ENCODE assay signal across 10 mouse cellular contexts in the genomic region with DNA sequence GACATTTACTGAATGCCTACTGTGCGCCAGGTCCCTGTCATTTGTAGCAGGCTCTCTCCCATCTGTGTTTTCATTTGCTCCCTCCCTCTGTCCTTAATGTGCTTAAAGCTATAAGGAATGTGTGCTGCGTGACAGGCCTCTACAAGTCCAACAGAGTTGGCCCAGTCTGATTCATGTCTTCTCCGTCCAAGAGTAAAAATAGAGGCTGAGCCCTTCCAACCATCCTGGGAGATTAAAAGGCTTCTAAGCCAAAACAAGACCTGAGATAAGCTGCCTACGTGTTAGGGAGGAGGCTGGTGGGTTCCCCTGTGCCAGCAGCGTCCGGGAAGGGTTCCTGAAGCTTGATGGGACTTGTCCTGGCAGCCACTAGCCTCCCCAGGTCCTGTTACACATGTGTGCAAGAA. TPM values are rescaled to one million over a fixed set of nuclear protein-coding genes. Genes with fewer than 3 reads are reported as not detected.
DNase-seq lines count a peak whose midpoint lies in the region; ATAC-seq and TF ChIP-seq lines count a peak whose summit lies in the region.
"Had no signal": no experiment of that assay in that cellular context is flagged by ENCODE, and none has a peak within 500 bp of the region (broad histone marks: within the 10 kb centered on the region; RNA-seq: fewer than 3 reads in every experiment).

No protein-coding gene starts in this region.

- TF ChIP-seq RAD21 in CH12.LX (IDR thresholded peaks at IDR 0.05; ENCODE audit: low read depth, low read length), result no peak

- peaks cover 7 to 22% of the 10 kb centered on the region in 2 experiments for H3K4me1 ChIP-seq in CH12.LX (ENCODE audit: control insufficient read depth in 1 of 2, insufficient read depth in 2 of 2)
- peaks cover 17% of the 10 kb centered on the region for H3K4me1 ChIP-seq in heart, postnatal 0 days (ENCODE audit: control insufficient read depth, insufficient read depth)
- H3K4me1 ChIP-seq: hindbrain, embryonic 10.5 days had no signal

- dilution Hi-C loops in CH12.LX (cut with MboI; ENCODE audit: extremely low pct_ligation_motif_present, extremely low pct_unique_long_range_greater_than_20kb, low sequenced_read_pairs), result no loop called here

- no peak overlapping the region for H3K9ac ChIP-seq in CH12.LX (ENCODE audit: insufficient read depth, low read depth)
- H3K9ac ChIP-seq in heart, postnatal 0 days (replicated peaks; ENCODE audit: low read depth, low read length), result no peak overlapping the region

- in situ Hi-C loops in CH12.LX (cut with MboI; ENCODE audit: low pct_ligation_motif_present, low pct_unique_long_range_greater_than_20kb, low sequenced_read_pairs), result no loop called here

- no peaks in the 10 kb centered on the region for H3K9me3 ChIP-seq in CH12.LX (replicated peaks; ENCODE audit: low read length)
- no peaks in the 10 kb centered on the region for H3K9me3 ChIP-seq in heart, postnatal 0 days (replicated peaks; ENCODE audit: control insufficient read depth, low read length)
- H3K9me3 ChIP-seq: hindbrain, embryonic 10.5 days had no signal

- no peak for DNase-seq in CH12.LX (ENCODE audit: extremely low read depth)
- peak; percentile 65 for DNase-seq in cerebellum, adult 11 months
- peak; percentile 58 to 79 for DNase-seq in gastrocnemius, adult 8-10 months (ENCODE audit: low spot score in 2 of 2)
- peak; percentile 89 for DNase-seq in heart, postnatal 0 days (ENCODE audit: low spot score)
- DNase-seq in embryo, embryonic 10.5 days (ENCODE audit: low spot score), result no peak
- no peak for DNase-seq in testis, postnatal 14 days (ENCODE audit: low spot score)
- DNase-seq in adrenal gland, postnatal 36 days, result no peak

- H3K79me2 ChIP-seq in CH12.LX (replicated peaks; ENCODE audit: control insufficient read depth, extremely low read depth, insufficient read depth, poor library complexity, severe bottlenecking), result no peaks in the 10 kb centered on the region

- TF ChIP-seq CTCF in CH12.LX (conservative IDR thresholded peaks at IDR 0.05 in 1 of 2, IDR thresholded peaks at IDR 0.05 in 1 of 2; ENCODE audit: low read depth in 2 of 2, low read length in 2 of 2), result no peak
- no peak for TF ChIP-seq CTCF in heart, postnatal 0 days (IDR thresholded peaks at IDR 0.05; ENCODE audit: low read depth)

- H3K27ac ChIP-seq in CH12.LX (ENCODE audit: insufficient read depth, low read depth), result no peak overlapping the region
- H3K27ac ChIP-seq in heart, postnatal 0 days (ENCODE audit: low read depth), result peak overlapping the region; percentile 71
- H3K27ac ChIP-seq: hindbrain, embryonic 10.5 days; kidney, postnatal 0 days had no signal

- H3K4me2 ChIP-seq in CH12.LX (ENCODE audit: insufficient read depth, low read depth, poor library complexity, severe bottlenecking), result no peak overlapping the region
- H3K4me2 ChIP-seq in heart, postnatal 0 days (ENCODE audit: low read depth, low read length), result no peak overlapping the region

- TF ChIP-seq POLR2A in CH12.LX (IDR thresholded peaks at IDR 0.05; ENCODE audit: low read depth, low read length), result no peak

- peak; percentile 88 for ATAC-seq in heart, postnatal 0 days (ENCODE audit: insufficient read depth, low read depth)
- ATAC-seq: lung, postnatal 0 days had no signal

- no peaks in the 10 kb centered on the region for H3K36me3 ChIP-seq in CH12.LX (replicated peaks in 1 of 2; ENCODE audit: control insufficient read depth in 1 of 2, insufficient read depth in 1 of 2, low read length in 1 of 2)
- no peaks in the 10 kb centered on the region for H3K36me3 ChIP-seq in heart, postnatal 0 days (replicated peaks; ENCODE audit: control insufficient read depth, insufficient read depth, low read length)
- H3K36me3 ChIP-seq: hindbrain, embryonic 10.5 days had no signal

- 21% methylated on average over 6 of the region's 6 CpGs for WGBS in heart, postnatal 0 days

- no peak overlapping the region for H3K4me3 ChIP-seq in CH12.LX (replicated peaks in 1 of 3; ENCODE audit: low read depth in 2 of 3, low read length in 2 of 3, poor library complexity in 1 of 3)
- no peak overlapping the region for H3K4me3 ChIP-seq in heart, postnatal 0 days (ENCODE audit: low read depth, low read length)
- H3K4me3 ChIP-seq: hindbrain, embryonic 10.5 days had no signal

- H3K27me3 ChIP-seq in CH12.LX (replicated peaks), result no peaks in the 10 kb centered on the region
- H3K27me3 ChIP-seq in heart, postnatal 0 days (ENCODE audit: control insufficient read depth, insufficient read depth, low read length), result no peaks in the 10 kb centered on the region

- no peak for TF ChIP-seq EP300 in CH12.LX (IDR thresholded peaks at IDR 0.05; ENCODE audit: low read length)
- TF ChIP-seq EP300 in heart, postnatal 0 days (IDR thresholded peaks at IDR 0.05; ENCODE audit: low read depth), result peak; percentile 72; the same call in 1 of the 2 replicates

TF ChIP-seq in CH12.LX, 34 proteins besides CTCF, POLR2A, EP300 and RAD21:
- no peak for TF ChIP-seq MEF2A (IDR thresholded peaks at IDR 0.05; ENCODE audit: borderline replicate concordance, low read depth, low read length)
- no peak for TF ChIP-seq POLR2AphosphoS2 (IDR thresholded peaks at IDR 0.05; ENCODE audit: low read depth, low read length)
- TF ChIP-seq ZKSCAN1 (IDR thresholded peaks at IDR 0.05; ENCODE audit: borderline replicate concordance, low read depth, low read length), result peak; percentile 51
- TF ChIP-seq IRF4 (IDR thresholded peaks at IDR 0.05; ENCODE audit: low read depth, low read length), result no peak
- TF ChIP-seq TCF12 (IDR thresholded peaks at IDR 0.05; ENCODE audit: low read depth, low read length), result no peak
- no peak for TF ChIP-seq CHD2 (IDR thresholded peaks at IDR 0.05; ENCODE audit: low read length)
- no peak for TF ChIP-seq NELFE (IDR thresholded peaks at IDR 0.05; ENCODE audit: low read depth, low read length)

RNA-seq across cellular contexts. Expression of a gene that starts 58.1 kb away (rescaled TPM):
- 38.9 and 51.2 TPM in 2 replicates for total RNA-seq in CH12.LX (2012; rRNA removed)
- total RNA-seq in CH12.LX (2014; rRNA removed), result 42.0 and 43.0 TPM in 2 replicates
- 38.2 and 43.2 TPM in 2 replicates for polyA plus RNA-seq in CH12.LX (2012; ENCODE audit: insufficient read length, low read depth)
- total RNA-seq in gastrocnemius, adult 8-10 months (2022), result 10 to 100 TPM; 27.4 to 29.4 (median 27.5) TPM
- total RNA-seq in heart, postnatal 0 days (2014; rRNA removed; ENCODE audit: low replicate concordance), result 61.2 and 69.2 TPM in 2 replicates
- polyA plus RNA-seq in heart, postnatal 0 days (2015; fragmentation: Nextera tagmentation; extraction: Ambion mirVana), result 44.0 and 45.0 TPM in 2 replicates
- 10 to 100 TPM; 43.1 to 57.4 TPM for total RNA-seq in adrenal gland, postnatal 36 days (2021)

Comparison
In these comparisons a context has a peak if more than half of its experiments do, and no peak if none do; other contexts are left out.
1. DNase-seq: peak in cerebellum, adult 11 months (single experiment), gastrocnemius, adult 8-10 months (2 of 2) and heart, postnatal 0 days (single experiment); none in CH12.LX (single experiment), embryo, embryonic 10.5 days (single experiment), testis, postnatal 14 days (single experiment) and adrenal gland, postnatal 36 days (0 of 2).